Mouse (Mus musculus) embryonic facial prominence, embryonic 15.5 days (tissue): ENCODE results near the gene Cyp26a1. TPM values are rescaled to one million over a fixed set of nuclear protein-coding genes. Genes with fewer than 3 reads are reported as not detected.

ENCODE experiments used
- ATAC-seq: fragments of 200-750 bp; cut with Nextera tagmentation; 2 replicates; pipeline ENCODE4 v1.8.0; 2017; ENCODE audit warnings: low read depth, moderate TSS enrichment; ENCODE audit not compliant: insufficient number of reproducible peaks, low FRiP score, low TSS enrichment
- H3K27ac ChIP-seq: fragments of 300-500 bp; sonication (generic); replicated peaks from 2 replicates; pipeline ENCODE4 v1.5.1; 2015; ENCODE audit warnings: mild to moderate bottlenecking, inconsistent platforms
- H3K27me3 ChIP-seq: fragments of 300-500 bp; sonication (generic); 2 replicates; pipeline ENCODE4 v1.6.1; 2015; ENCODE audit warnings: inconsistent platforms
- H3K36me3 ChIP-seq: fragments of 300-500 bp; sonication (generic); 2 replicates; pipeline ENCODE4 v1.6.1; 2015; ENCODE audit warnings: mild to moderate bottlenecking, inconsistent platforms
- H3K4me1 ChIP-seq: fragments of 300-500 bp; sonication (generic); 2 replicates; pipeline ENCODE4 v1.6.1; 2015; ENCODE audit warnings: inconsistent platforms
- H3K4me2 ChIP-seq: fragments of 300-500 bp; sonication (generic); replicated peaks from 2 replicates; pipeline ENCODE4 v1.6.1; 2015; ENCODE audit warnings: mild to moderate bottlenecking, inconsistent platforms
- H3K4me3 ChIP-seq: fragments of 300-500 bp; sonication (generic); replicated peaks from 2 replicates; pipeline ENCODE4 v1.5.1; 2015; ENCODE audit warnings: mild to moderate bottlenecking, inconsistent platforms
- H3K9ac ChIP-seq: fragments of 300-500 bp; sonication (generic); 2 replicates; pipeline ENCODE4 v1.6.1; 2015; ENCODE audit warnings: inconsistent platforms
- H3K9me3 ChIP-seq: fragments of 300-500 bp; sonication (generic); replicated peaks from 2 replicates; pipeline ENCODE4 v1.6.1; 2016; ENCODE audit warnings: inconsistent platforms
- WGBS: fragments of 180-500 bp; shearing (Covaris S2); methylation state at CpG from one replicate; pipeline ENCODE4 v1.1.7; 2015; 5-methylcytosine and 5-hydroxymethylcytosine counted together
- polyA plus RNA-seq: library from polyadenylated mRNA; unstranded; fragments of >200 nt; fragmentation: Nextera tagmentation; extraction: Ambion mirVana; gene quantifications from 2 replicates; pipeline ENCODE4 v1.2.1, GENCODE M21; 2015

The Cyp26a1 gene
- polyA plus RNA-seq, 1 experiment from 2014 or later, result 4.6 TPM

GRCm38 (mm10) chr19:37686347-37686746 lies 11.3 kb upstream of the Cyp26a1 start:
- 0 out of 2 replicates have a peak overlapping the region, but pooled peaks have one; percentile 3 for H3K4me2 ChIP-seq
- H3K9ac ChIP-seq, result no peak overlapping the region
- H3K4me3 ChIP-seq, result no peak overlapping the region
- no peak overlapping the region for H3K27ac ChIP-seq
- H3K27me3 ChIP-seq, result peaks cover 92% of the 10 kb centered on the region
- H3K36me3 ChIP-seq, result no peaks in the 10 kb centered on the region
- no peak for ATAC-seq
- 8% methylated on average over 23 of the region's 23 CpGs for WGBS
- no peaks in the 10 kb centered on the region for H3K9me3 ChIP-seq
- peaks cover 29% of the 10 kb centered on the region for H3K4me1 ChIP-seq

GRCm38 (mm10) chr19:37686941-37687850 lies 10.4 kb upstream of the Cyp26a1 start:
- 4% methylated on average over 62 of the region's 62 CpGs for WGBS
- H3K27ac ChIP-seq, result no peak overlapping the region
- ATAC-seq, result 0 out of 2 replicates have a peak, but pooled peaks have one; percentile 21
- no peaks in the 10 kb centered on the region for H3K9me3 ChIP-seq
- H3K4me3 ChIP-seq, result peak overlapping the region; percentile 21
- no peaks in the 10 kb centered on the region for H3K36me3 ChIP-seq
- H3K27me3 ChIP-seq, result peaks cover 95% of the 10 kb centered on the region
- H3K4me1 ChIP-seq, result peaks cover 29% of the 10 kb centered on the region
- peak overlapping the region; percentile 31; the same call in 1 of the 2 replicates for H3K4me2 ChIP-seq
- no peak overlapping the region for H3K9ac ChIP-seq

DNA sequence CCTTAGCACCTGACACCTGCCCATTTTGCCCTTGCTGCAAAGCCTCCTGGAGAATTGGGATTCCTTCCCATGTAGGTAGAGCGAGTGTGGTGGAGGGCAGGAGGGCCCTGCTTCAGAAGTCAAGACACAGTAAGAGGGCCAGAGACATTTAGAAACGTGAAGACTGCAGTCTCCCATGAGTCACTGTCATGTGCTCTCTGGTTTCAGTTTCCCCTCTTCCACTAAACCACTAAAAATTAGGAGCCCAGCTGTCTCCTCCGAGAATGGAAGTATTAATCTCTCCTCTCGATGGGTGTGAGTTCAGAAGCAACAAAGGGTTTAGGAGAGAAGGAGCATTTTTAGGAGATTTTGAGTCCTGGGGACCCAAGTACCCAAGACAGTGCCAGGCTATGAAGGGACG lies 8.1 kb upstream of the Cyp26a1 start:
- H3K9ac ChIP-seq, result no peak overlapping the region
- H3K4me2 ChIP-seq, result no peak overlapping the region
- no peaks in the 10 kb centered on the region for H3K9me3 ChIP-seq
- no peak overlapping the region for H3K4me3 ChIP-seq
- H3K4me1 ChIP-seq, result peaks cover 33% of the 10 kb centered on the region
- WGBS, result 37% methylated on average over 5 of the region's 5 CpGs
- ATAC-seq, result no peak
- H3K27me3 ChIP-seq, result peaks cover 100% of the 10 kb centered on the region
- H3K27ac ChIP-seq, result no peak overlapping the region
- no peaks in the 10 kb centered on the region for H3K36me3 ChIP-seq

GRCm38 (mm10) chr19:37690716-37691115 lies 6.9 kb upstream of the Cyp26a1 start:
- peak overlapping the region; percentile 8; the same call in 1 of the 2 replicates for H3K4me3 ChIP-seq
- H3K4me1 ChIP-seq, result peaks cover 30% of the 10 kb centered on the region
- WGBS, result 7% methylated on average over 29 of the region's 29 CpGs
- no peak overlapping the region for H3K27ac ChIP-seq
- ATAC-seq, result no peak
- H3K9ac ChIP-seq, result no peak overlapping the region
- H3K9me3 ChIP-seq, result no peaks in the 10 kb centered on the region
- H3K27me3 ChIP-seq, result peaks cover 100% of the 10 kb centered on the region
- no peaks in the 10 kb centered on the region for H3K36me3 ChIP-seq
- H3K4me2 ChIP-seq, result peak overlapping the region; percentile 31

GRCm38 (mm10) chr19:37692879-37693278 lies 4.7 kb upstream of the Cyp26a1 start:
- Histone ChIP-seq H3K36me3 (no peaks in the 10 kb centered on the region), H3K27me3 (peaks cover 100% of the 10 kb centered on the region), H3K4me3 (peak overlapping the region; percentile 35), H3K4me1 (peaks cover 35% of the 10 kb centered on the region), H3K4me2 (peak overlapping the region; percentile 57), H3K9me3 (no peaks in the 10 kb centered on the region), H3K9ac (no peak overlapping the region), H3K27ac (no peak overlapping the region)
- ATAC-seq, result no peak
- WGBS, result under 1% methylated on average over 40 of the region's 40 CpGs

DNA sequence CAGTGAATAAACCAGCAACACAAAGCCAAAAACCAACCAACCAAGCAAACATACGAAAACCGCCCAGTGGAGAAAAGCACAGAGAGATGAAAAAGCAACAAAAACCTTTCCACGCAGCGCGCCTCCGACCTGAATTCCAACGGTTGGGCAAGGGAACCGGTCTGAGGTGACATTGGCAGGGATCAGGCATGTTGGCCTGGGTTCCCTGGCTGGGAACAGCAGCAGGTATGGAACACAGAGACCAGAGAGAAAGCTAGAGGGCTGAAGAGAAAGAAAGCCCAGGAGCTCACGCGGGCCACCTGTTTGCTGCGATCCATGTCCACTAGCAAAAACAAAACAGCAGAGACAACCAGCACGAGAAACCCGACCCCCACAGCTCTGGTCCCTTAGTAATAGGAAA lies 2.5 kb upstream of the Cyp26a1 start:
- 35% methylated on average over 13 of the region's 13 CpGs for WGBS

GRCm38 (mm10) chr19:37695762-37696602 lies 1.6 kb upstream of the Cyp26a1 start:
- WGBS, result 3% methylated on average over 42 of the region's 42 CpGs
- Histone ChIP-seq H3K4me2 (peak overlapping the region; percentile 59), H3K4me3 (peak overlapping the region; percentile 24), H3K27ac (no peak overlapping the region), H3K36me3 (no peaks in the 10 kb centered on the region), H3K27me3 (peaks cover 100% of the 10 kb centered on the region), H3K9ac (no peak overlapping the region), H3K4me1 (peaks cover 43% of the 10 kb centered on the region), H3K9me3 (no peaks in the 10 kb centered on the region)
- ATAC-seq, result no peak

More for the DNA sequence above, 2.5 kb upstream of the Cyp26a1 start:
- Histone ChIP-seq H3K4me3 (no peak overlapping the region), H3K36me3 (no peaks in the 10 kb centered on the region), H3K9ac (no peak overlapping the region), H3K27ac (no peak overlapping the region), H3K9me3 (no peaks in the 10 kb centered on the region), H3K4me2 (no peak overlapping the region), H3K4me1 (peaks cover 49% of the 10 kb centered on the region), H3K27me3 (peaks cover 100% of the 10 kb centered on the region)
- no peak for ATAC-seq

DNA sequence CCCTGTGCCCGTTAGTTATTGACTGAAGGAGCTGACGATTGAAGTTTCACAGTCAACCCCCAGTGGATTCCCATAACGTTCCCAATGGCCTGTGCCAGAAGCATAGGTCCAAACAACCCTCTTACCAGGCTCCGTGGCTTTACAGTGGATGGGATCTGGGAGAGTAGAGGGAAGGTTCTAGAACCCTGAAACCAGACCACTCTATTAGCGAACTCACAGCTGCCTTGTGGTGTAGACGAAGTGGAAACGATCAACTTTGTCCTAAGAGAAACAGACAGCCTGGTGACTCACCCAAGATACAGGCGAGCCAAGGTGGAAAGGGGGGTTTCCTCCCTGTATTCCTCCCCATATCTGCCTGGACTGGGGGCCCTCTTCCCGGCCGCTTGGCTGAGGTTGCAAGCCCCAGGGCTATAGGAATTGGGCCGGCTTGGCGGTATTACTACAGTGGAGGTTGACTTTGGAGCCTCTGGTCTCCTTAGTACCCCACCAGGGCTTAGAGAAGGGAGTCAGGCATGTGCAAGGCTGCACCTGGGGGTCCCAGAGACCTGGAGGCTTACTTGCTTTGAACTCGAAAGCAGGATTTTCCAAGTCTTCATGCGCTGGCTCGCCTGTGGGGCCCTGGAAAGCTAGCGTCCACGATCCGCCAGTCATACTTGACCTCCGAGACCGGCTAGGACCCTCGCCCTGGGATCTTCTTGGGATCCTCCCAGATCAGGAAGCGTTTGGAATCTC lies 829 bp upstream of the Cyp26a1 start:
- H3K4me2 ChIP-seq, result peak overlapping the region; percentile 59
- WGBS, result 2% methylated on average over 22 of the region's 22 CpGs
- H3K4me3 ChIP-seq, result peak overlapping the region; percentile 41
- H3K4me1 ChIP-seq, result peaks cover 43% of the 10 kb centered on the region
- H3K9ac ChIP-seq, result no peak overlapping the region
- no peak for ATAC-seq
- H3K27ac ChIP-seq, result no peak overlapping the region
- H3K9me3 ChIP-seq, result no peaks in the 10 kb centered on the region
- no peaks in the 10 kb centered on the region for H3K36me3 ChIP-seq
- H3K27me3 ChIP-seq, result peaks cover 98% of the 10 kb centered on the region

- H3K27ac ChIP-seq, result no peak overlapping the region
- H3K9ac ChIP-seq, result no peak overlapping the region
- peaks cover 43% of the 10 kb centered on the region for H3K4me1 ChIP-seq
- 0% methylated on average over 18 of the region's 18 CpGs for WGBS
- no peak for ATAC-seq
- H3K27me3 ChIP-seq, result peaks cover 98% of the 10 kb centered on the region
- H3K9me3 ChIP-seq, result no peaks in the 10 kb centered on the region
- H3K4me2 ChIP-seq, result peak overlapping the region; percentile 59
- peak overlapping the region; percentile 41 for H3K4me3 ChIP-seq
- H3K36me3 ChIP-seq, result no peaks in the 10 kb centered on the region
Observed at GRCm38 (mm10) chr19:37697335-37697636, 312 bp upstream of the Cyp26a1 start.

DNA sequence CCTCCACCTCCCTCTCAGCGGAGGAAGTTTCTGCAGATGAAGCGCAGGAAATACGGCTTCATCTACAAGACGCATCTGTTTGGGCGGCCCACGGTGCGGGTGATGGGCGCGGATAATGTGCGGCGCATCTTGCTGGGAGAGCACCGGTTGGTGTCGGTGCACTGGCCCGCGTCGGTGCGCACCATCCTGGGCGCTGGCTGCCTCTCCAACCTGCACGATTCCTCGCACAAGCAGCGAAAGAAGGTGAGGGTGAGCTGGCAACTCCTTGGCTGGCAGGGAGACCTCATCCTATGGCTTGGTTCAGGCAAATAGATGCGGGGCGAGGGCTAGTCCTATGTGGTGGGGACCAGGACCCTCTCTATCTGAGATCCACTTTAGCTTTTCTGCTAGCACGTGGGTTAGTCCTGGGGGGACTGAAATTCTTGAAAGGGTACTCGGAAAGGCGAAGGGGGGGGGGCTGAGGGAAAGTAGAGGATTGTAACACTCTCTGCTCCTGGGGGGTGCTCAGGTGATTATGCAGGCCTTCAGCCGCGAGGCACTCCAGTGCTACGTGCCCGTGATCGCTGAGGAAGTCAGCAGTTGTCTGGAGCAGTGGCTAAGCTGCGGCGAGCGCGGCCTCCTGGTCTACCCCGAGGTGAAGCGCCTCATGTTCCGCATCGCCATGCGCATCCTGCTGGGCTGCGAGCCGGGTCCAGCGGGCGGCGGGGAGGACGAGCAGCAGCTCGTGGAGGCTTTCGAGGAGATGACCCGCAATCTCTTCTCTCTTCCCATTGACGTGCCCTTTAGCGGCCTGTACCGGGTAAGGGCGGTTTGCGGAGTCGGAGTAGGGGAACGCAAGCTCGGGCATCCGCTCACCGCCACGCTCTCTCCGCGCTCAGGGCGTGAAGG lies 919 bp downstream of the Cyp26a1 start:
- Histone ChIP-seq H3K27me3 (peaks cover 97% of the 10 kb centered on the region), H3K4me1 (peaks cover 36% of the 10 kb centered on the region), H3K4me3 (peak overlapping the region; percentile 41), H3K4me2 (peak overlapping the region; percentile 59), H3K9me3 (no peaks in the 10 kb centered on the region), H3K36me3 (no peaks in the 10 kb centered on the region), H3K9ac (no peak overlapping the region), H3K27ac (no peak overlapping the region)
- ATAC-seq, result no peak
- under 1% methylated on average over 62 of the region's 63 CpGs for WGBS
